Mouse (Mus musculus): ENCODE measurements around the gene Gfi1. TPM values are rescaled to one million over a fixed set of nuclear protein-coding genes. Genes with fewer than 3 reads are reported as not detected.
A peak's percentile ranks its signal among the peaks of the same experiment; 100 is the strongest.

Gene Gfi1
- polyA plus RNA-seq, 1 experiment from 2014 or later, result 0.13 TPM

DNA sequence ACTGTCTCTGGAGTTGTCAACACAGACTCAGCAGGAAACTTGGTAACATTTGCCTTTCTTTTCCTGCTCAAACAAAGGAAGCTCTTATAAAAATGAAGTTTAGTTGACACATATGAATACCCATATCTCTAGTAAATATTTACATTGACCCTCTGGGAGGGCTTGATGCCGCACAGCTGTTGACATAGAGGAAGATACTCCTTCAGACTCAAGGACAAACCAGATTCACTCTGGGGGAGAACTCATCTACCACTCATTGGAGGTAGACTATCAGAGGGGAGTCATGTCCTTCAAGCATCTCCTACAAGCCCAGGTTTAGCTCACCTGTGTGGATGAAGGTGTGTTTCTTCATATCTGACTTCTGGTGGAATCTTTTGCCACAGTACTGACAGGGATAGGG lies 6.0 kb downstream of the Gfi1 start:
- ATAC-seq (ENCODE audit: insufficient number of reproducible peaks, low FRiP score, low TSS enrichment, low read depth), result no peak
- Histone ChIP-seq H3K36me3 (ENCODE audit: control insufficient read depth, insufficient read depth, low read length) (no peaks in the 10 kb centered on the region), H3K4me2 (ENCODE audit: low read depth, severe bottlenecking) (no peak overlapping the region), H3K27ac (replicated peaks; ENCODE audit: low read depth, low read length) (no peak overlapping the region), H3K9ac (ENCODE audit: low read length) (no peak overlapping the region), H3K27me3 (ENCODE audit: control insufficient read depth, insufficient read depth, low read length) (peaks cover 74% of the 10 kb centered on the region), H3K4me3 (ENCODE audit: low read depth, low read length) (no peak overlapping the region), H3K9me3 (ENCODE audit: control insufficient read depth, low read length) (no peaks in the 10 kb centered on the region), H3K4me1 (ENCODE audit: control insufficient read depth, insufficient read depth, low read length) (peaks cover 13% of the 10 kb centered on the region)
- WGBS, result 26% methylated on average over 1 of the region's 1 CpGs
- DNase-seq (ENCODE audit: low spot score), result peak; percentile 25

- H3K27ac ChIP-seq (replicated peaks; ENCODE audit: low read depth, low read length), result no peak overlapping the region
- H3K9ac ChIP-seq (ENCODE audit: low read length), result no peak overlapping the region
- WGBS, result 7% methylated on average over 3 of the region's 3 CpGs
- DNase-seq (ENCODE audit: low spot score) (peak; percentile 29), ATAC-seq (ENCODE audit: insufficient number of reproducible peaks, low FRiP score, low TSS enrichment, low read depth) (no peak)
- H3K4me2 ChIP-seq (ENCODE audit: low read depth, severe bottlenecking), result no peak overlapping the region
- H3K4me1 ChIP-seq (ENCODE audit: control insufficient read depth, insufficient read depth, low read length), result peaks cover 11% of the 10 kb centered on the region; the same call in 1 of the 2 replicates
- peaks cover 69% of the 10 kb centered on the region for H3K27me3 ChIP-seq (ENCODE audit: control insufficient read depth, insufficient read depth, low read length)
- H3K9me3 ChIP-seq (ENCODE audit: control insufficient read depth, low read length), result no peaks in the 10 kb centered on the region
- H3K36me3 ChIP-seq (ENCODE audit: control insufficient read depth, insufficient read depth, low read length), result no peaks in the 10 kb centered on the region
- no peak overlapping the region for H3K4me3 ChIP-seq (ENCODE audit: low read depth, low read length)
Measured at GRCm38 (mm10) chr5:107719209-107719608, 6.6 kb downstream of the Gfi1 start.

DNA sequence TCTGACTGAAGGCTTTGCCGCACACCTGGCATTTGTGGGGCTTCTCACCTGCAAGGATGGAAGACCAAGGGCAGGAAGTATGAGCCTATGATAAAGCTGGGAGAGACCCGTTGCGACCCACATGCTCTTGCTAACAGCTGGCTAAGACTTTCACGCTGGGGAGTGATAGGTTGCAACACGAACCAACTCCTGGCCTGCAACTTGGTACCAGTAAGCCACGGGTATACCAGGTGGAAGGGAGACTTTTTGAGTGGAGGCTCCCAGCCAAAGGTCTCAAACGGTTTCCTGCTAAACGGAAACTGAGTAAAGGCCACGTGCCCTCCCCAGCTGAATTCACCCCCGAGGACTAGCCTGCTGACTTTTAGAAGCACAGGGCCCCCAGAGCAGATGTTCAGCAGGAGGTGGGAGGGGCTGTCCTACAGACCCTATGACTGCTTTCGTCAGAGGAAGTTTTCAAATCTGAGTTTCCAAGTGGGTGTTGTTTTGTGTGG lies 7.9 kb downstream of the Gfi1 start:
- H3K4me3 ChIP-seq (ENCODE audit: low read depth, low read length), result no peak overlapping the region
- H3K27me3 ChIP-seq (ENCODE audit: control insufficient read depth, insufficient read depth, low read length), result peaks cover 56% of the 10 kb centered on the region
- no peaks in the 10 kb centered on the region for H3K9me3 ChIP-seq (ENCODE audit: control insufficient read depth, low read length)
- 11% methylated on average over 11 of the region's 11 CpGs for WGBS
- 0 out of 2 replicates have a peak, but pooled peaks have one; percentile 50 for ATAC-seq (ENCODE audit: insufficient number of reproducible peaks, low FRiP score, low TSS enrichment, low read depth)
- H3K27ac ChIP-seq (replicated peaks; ENCODE audit: low read depth, low read length), result no peak overlapping the region
- DNase-seq (ENCODE audit: low spot score), result peak; percentile 30
- no peak overlapping the region for H3K4me2 ChIP-seq (ENCODE audit: low read depth, severe bottlenecking)
- H3K4me1 ChIP-seq (ENCODE audit: control insufficient read depth, insufficient read depth, low read length), result peaks cover 8% of the 10 kb centered on the region; the same call in 1 of the 2 replicates
- no peaks in the 10 kb centered on the region for H3K36me3 ChIP-seq (ENCODE audit: control insufficient read depth, insufficient read depth, low read length)
- no peak overlapping the region for H3K9ac ChIP-seq (ENCODE audit: low read length)

- Histone ChIP-seq H3K27ac (replicated peaks; ENCODE audit: low read depth, low read length) (no peak overlapping the region), H3K9ac (ENCODE audit: low read length) (no peak overlapping the region), H3K4me2 (ENCODE audit: low read depth, severe bottlenecking) (no peak overlapping the region), H3K9me3 (ENCODE audit: control insufficient read depth, low read length) (no peaks in the 10 kb centered on the region), H3K36me3 (ENCODE audit: control insufficient read depth, insufficient read depth, low read length) (no peaks in the 10 kb centered on the region), H3K27me3 (ENCODE audit: control insufficient read depth, insufficient read depth, low read length) (peaks cover 1% of the 10 kb centered on the region; the same call in 1 of the 2 replicates), H3K4me1 (ENCODE audit: control insufficient read depth, insufficient read depth, low read length) (no peaks in the 10 kb centered on the region), H3K4me3 (ENCODE audit: low read depth, low read length) (no peak overlapping the region)
- DNase-seq (ENCODE audit: low spot score) (no peak), ATAC-seq (ENCODE audit: insufficient number of reproducible peaks, low FRiP score, low TSS enrichment, low read depth) (no peak)
- 84% methylated on average over 2 of the region's 2 CpGs for WGBS
Measured at GRCm38 (mm10) chr5:107711689-107712088, 14.1 kb downstream of the Gfi1 start.

- DNase-seq (ENCODE audit: low spot score) (no peak), ATAC-seq (ENCODE audit: insufficient number of reproducible peaks, low FRiP score, low TSS enrichment, low read depth) (no peak)
- no peak overlapping the region for H3K4me2 ChIP-seq (ENCODE audit: low read depth, severe bottlenecking)
- no peaks in the 10 kb centered on the region for H3K27me3 ChIP-seq (ENCODE audit: control insufficient read depth, insufficient read depth, low read length)
- no peaks in the 10 kb centered on the region for H3K9me3 ChIP-seq (ENCODE audit: control insufficient read depth, low read length)
- H3K4me1 ChIP-seq (ENCODE audit: control insufficient read depth, insufficient read depth, low read length), result no peaks in the 10 kb centered on the region
- 92% methylated on average over 8 of the region's 8 CpGs for WGBS
- H3K9ac ChIP-seq (ENCODE audit: low read length), result no peak overlapping the region
- H3K36me3 ChIP-seq (ENCODE audit: control insufficient read depth, insufficient read depth, low read length), result no peaks in the 10 kb centered on the region
- H3K4me3 ChIP-seq (ENCODE audit: low read depth, low read length), result no peak overlapping the region
- H3K27ac ChIP-seq (replicated peaks; ENCODE audit: low read depth, low read length), result no peak overlapping the region
Measured at GRCm38 (mm10) chr5:107708124-107708797, 17.6 kb downstream of the Gfi1 start.

DNA sequence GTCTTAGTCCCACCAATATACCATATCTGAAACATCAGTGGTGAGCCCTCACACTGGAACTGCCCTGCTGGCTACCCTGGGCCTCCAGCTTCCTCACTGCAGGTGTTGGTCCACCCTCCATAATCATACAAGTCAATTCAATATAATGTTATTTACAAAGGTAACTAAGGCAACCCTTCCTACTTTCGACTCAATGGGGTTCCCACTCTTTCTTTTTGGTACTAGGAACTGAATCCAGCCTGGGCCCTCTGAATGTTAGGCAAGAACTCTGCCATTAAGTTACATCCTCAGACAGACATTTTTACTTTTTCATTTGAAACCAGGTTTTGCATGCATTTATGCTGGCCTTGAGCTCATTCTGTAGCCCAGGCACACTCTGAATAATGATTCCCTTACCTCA lies 19.6 kb downstream of the Gfi1 start:
- no peak overlapping the region for H3K9ac ChIP-seq (ENCODE audit: low read length)
- WGBS, result 65% methylated on average over 1 of the region's 1 CpGs

DNA sequence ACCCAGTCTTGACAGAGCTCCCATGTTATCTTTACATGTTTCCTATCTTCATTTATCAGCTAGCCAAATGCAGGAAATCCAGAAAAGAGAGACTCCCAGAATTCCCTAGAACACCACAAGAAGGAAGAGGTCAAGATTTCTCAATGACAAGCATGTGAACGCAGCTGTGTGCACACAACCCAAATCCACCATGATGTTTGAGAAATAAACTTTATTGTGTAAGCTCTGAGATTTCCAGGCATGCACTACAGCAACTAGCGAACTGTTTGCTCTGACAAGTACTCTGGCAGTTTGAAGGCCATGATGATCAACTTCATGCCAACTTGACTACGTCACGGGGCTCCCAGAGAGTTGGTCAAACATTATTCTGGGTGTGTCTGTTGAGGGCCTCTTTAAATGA lies 20.1 kb downstream of the Gfi1 start:
- no peak for ATAC-seq (ENCODE audit: insufficient number of reproducible peaks, low FRiP score, low TSS enrichment, low read depth)
- Histone ChIP-seq H3K4me3 (ENCODE audit: low read depth, low read length) (no peak overlapping the region), H3K36me3 (ENCODE audit: control insufficient read depth, insufficient read depth, low read length) (no peaks in the 10 kb centered on the region), H3K27ac (replicated peaks; ENCODE audit: low read depth, low read length) (no peak overlapping the region), H3K9ac (ENCODE audit: low read length) (no peak overlapping the region), H3K9me3 (ENCODE audit: control insufficient read depth, low read length) (no peaks in the 10 kb centered on the region), H3K4me1 (ENCODE audit: control insufficient read depth, insufficient read depth, low read length) (no peaks in the 10 kb centered on the region), H3K4me2 (ENCODE audit: low read depth, severe bottlenecking) (no peak overlapping the region), H3K27me3 (ENCODE audit: control insufficient read depth, insufficient read depth, low read length) (no peaks in the 10 kb centered on the region)
- 87% methylated on average over 4 of the region's 4 CpGs for WGBS
- DNase-seq (ENCODE audit: low spot score), result no peak

More for the DNA sequence above, 19.6 kb downstream of the Gfi1 start:
- ATAC-seq (ENCODE audit: insufficient number of reproducible peaks, low FRiP score, low TSS enrichment, low read depth) (no peak), DNase-seq (ENCODE audit: low spot score) (no peak)
- no peaks in the 10 kb centered on the region for H3K36me3 ChIP-seq (ENCODE audit: control insufficient read depth, insufficient read depth, low read length)
- no peaks in the 10 kb centered on the region for H3K9me3 ChIP-seq (ENCODE audit: control insufficient read depth, low read length)
- H3K4me3 ChIP-seq (ENCODE audit: low read depth, low read length), result no peak overlapping the region
- no peak overlapping the region for H3K27ac ChIP-seq (replicated peaks; ENCODE audit: low read depth, low read length)
- no peak overlapping the region for H3K4me2 ChIP-seq (ENCODE audit: low read depth, severe bottlenecking)
- no peaks in the 10 kb centered on the region for H3K27me3 ChIP-seq (ENCODE audit: control insufficient read depth, insufficient read depth, low read length)
- no peaks in the 10 kb centered on the region for H3K4me1 ChIP-seq (ENCODE audit: control insufficient read depth, insufficient read depth, low read length)

DNA sequence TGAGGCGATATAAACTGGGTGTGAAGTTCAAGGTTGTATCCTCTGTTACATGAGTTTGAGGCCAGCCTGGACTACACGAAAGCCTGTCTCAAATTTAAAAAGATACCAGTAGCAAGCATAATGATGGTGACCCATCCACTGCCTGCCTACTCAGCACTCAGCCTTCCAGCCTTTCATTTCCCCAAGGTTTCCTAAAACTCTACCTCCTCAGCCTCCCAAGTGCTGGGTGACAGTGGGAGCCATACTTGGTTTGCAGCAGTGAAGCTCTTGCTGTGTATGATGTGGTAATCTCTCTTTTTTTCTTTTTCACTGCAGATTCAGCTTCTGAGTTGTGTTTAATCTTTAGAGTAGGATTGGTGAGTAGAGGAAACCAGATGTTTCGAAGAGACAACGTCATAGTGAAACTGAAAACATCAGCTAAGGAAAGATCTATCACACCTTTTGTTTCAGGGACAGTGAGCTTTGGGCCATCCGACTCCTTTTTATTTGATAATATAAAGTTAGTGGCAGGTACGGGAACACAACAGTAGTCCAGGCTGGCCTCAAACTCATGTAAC lies 22.6 kb downstream of the Gfi1 start:
- DNase-seq (ENCODE audit: low spot score) (no peak), ATAC-seq (ENCODE audit: insufficient number of reproducible peaks, low FRiP score, low TSS enrichment, low read depth) (no peak)
- Histone ChIP-seq H3K4me1 (ENCODE audit: control insufficient read depth, insufficient read depth, low read length) (no peaks in the 10 kb centered on the region), H3K4me3 (ENCODE audit: low read depth, low read length) (no peak overlapping the region), H3K27ac (replicated peaks; ENCODE audit: low read depth, low read length) (no peak overlapping the region), H3K4me2 (ENCODE audit: low read depth, severe bottlenecking) (no peak overlapping the region), H3K9me3 (ENCODE audit: control insufficient read depth, low read length) (no peaks in the 10 kb centered on the region), H3K27me3 (ENCODE audit: control insufficient read depth, insufficient read depth, low read length) (no peaks in the 10 kb centered on the region), H3K36me3 (ENCODE audit: control insufficient read depth, insufficient read depth, low read length) (no peaks in the 10 kb centered on the region), H3K9ac (ENCODE audit: low read length) (no peak overlapping the region)
- 83% methylated on average over 6 of the region's 6 CpGs for WGBS
